Mouse (Mus musculus): ENCODE measurements around the gene Arhgef5. TPM values are rescaled to one million over a fixed set of nuclear protein-coding genes. Genes with fewer than 3 reads are reported as not detected.

Arhgef5 gene
- polyA plus RNA-seq, 1 experiment, result 47.1 TPM

- H3K27ac ChIP-seq (ENCODE audit: insufficient read depth, low read depth, low read length), result no peak overlapping the region
- no peaks in the 10 kb centered on the region for H3K27me3 ChIP-seq (ENCODE audit: control insufficient read depth, insufficient read depth, low read length)
- no peaks in the 10 kb centered on the region for H3K36me3 ChIP-seq (ENCODE audit: control insufficient read depth, insufficient read depth, low read length)
- TF ChIP-seq CTCF (IDR thresholded peaks at IDR 0.05; ENCODE audit: extremely low read depth, insufficient read length, insufficient replicate concordance, low read depth, low read length), result no peak
- no peak for TF ChIP-seq POLR2A (IDR thresholded peaks at IDR 0.05; ENCODE audit: low read depth, low read length)
- H3K4me3 ChIP-seq (ENCODE audit: low read depth, low read length), result no peak overlapping the region
- WGBS, result 54% methylated on average over 8 of the region's 8 CpGs
- H3K4me1 ChIP-seq (ENCODE audit: control insufficient read depth, insufficient read depth, insufficient read length, low read length), result no peaks in the 10 kb centered on the region
These were observed 47.7 kb downstream of the Arhgef5 start for GRCm38 (mm10) chr6:43312961-43313656.

DNA sequence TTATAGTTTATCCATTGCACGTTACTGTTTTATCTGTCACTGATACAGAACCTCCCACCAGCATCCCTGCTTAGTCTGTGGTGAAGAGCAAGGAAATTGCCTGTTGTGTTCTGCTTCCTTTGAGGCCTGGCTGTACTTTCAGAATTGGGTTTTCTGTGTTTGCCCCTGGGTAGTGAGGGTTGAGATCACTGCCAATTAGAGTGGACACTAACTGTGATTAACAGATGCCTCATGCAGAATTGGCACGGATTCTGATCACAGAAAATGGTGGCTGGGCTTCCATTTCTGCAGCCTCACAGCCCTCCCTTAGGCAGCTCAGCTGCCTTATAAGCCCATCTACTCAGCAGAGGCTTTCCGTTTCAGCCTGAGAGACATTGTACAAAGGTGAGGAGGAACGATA is 68.1 kb downstream of the Arhgef5 start:
- TF ChIP-seq CTCF (IDR thresholded peaks at IDR 0.05; ENCODE audit: extremely low read depth, insufficient read length, insufficient replicate concordance, low read depth, low read length) (no peak), POLR2A (IDR thresholded peaks at IDR 0.05; ENCODE audit: low read depth, low read length) (no peak)
- Histone ChIP-seq H3K27me3 (ENCODE audit: control insufficient read depth, insufficient read depth, low read length) (no peaks in the 10 kb centered on the region), H3K36me3 (ENCODE audit: control insufficient read depth, insufficient read depth, low read length) (no peaks in the 10 kb centered on the region), H3K4me1 (ENCODE audit: control insufficient read depth, insufficient read depth, insufficient read length, low read length) (no peaks in the 10 kb centered on the region; the same call in 1 of the 2 replicates), H3K27ac (ENCODE audit: insufficient read depth, low read depth, low read length) (no peak overlapping the region), H3K4me3 (ENCODE audit: low read depth, low read length) (no peak overlapping the region)
- 69% methylated on average over 4 of the region's 4 CpGs for WGBS

DNA sequence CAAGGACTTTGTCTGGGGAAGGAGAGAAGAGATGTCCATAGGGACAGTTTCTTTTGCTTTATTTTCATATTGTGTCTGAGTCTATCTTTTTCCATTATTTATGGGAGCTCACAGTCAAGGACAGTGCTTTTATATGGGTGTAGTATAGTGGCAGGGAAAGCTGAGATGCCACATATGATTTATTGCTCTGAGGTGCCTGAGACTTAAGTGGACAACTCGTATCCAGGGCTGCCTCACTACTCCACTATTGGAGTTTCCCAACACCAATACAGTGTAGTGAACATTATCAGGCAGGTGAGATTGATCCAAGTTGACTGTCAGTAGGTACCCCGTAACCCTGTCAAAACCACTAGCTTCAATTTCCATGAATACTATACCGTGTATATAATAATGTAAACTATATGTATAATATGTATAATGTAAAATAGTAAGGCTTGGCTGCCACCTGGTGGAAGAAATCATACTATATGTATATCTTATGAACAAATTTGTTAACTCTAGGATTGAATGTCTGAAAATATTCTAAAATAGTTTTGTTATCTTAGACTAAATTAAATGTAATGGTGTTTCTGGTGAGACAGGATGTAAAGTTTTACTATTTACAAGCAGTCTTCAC is 70.3 kb downstream of the Arhgef5 start:
- TF ChIP-seq POLR2A (IDR thresholded peaks at IDR 0.05; ENCODE audit: low read depth, low read length) (no peak), CTCF (IDR thresholded peaks at IDR 0.05; ENCODE audit: extremely low read depth, insufficient read length, insufficient replicate concordance, low read depth, low read length) (no peak)
- no peak overlapping the region for H3K4me3 ChIP-seq (ENCODE audit: low read depth, low read length)
- H3K36me3 ChIP-seq (ENCODE audit: control insufficient read depth, insufficient read depth, low read length), result no peaks in the 10 kb centered on the region
- H3K27ac ChIP-seq (ENCODE audit: insufficient read depth, low read depth, low read length), result no peak overlapping the region
- no peaks in the 10 kb centered on the region; the same call in 1 of the 2 replicates for H3K4me1 ChIP-seq (ENCODE audit: control insufficient read depth, insufficient read depth, insufficient read length, low read length)
- no peaks in the 10 kb centered on the region for H3K27me3 ChIP-seq (ENCODE audit: control insufficient read depth, insufficient read depth, low read length)
- 53% methylated on average over 3 of the region's 3 CpGs for WGBS

- Histone ChIP-seq H3K4me1 (ENCODE audit: control insufficient read depth, insufficient read depth, insufficient read length, low read length) (no peaks in the 10 kb centered on the region; the same call in 1 of the 2 replicates), H3K27me3 (ENCODE audit: control insufficient read depth, insufficient read depth, low read length) (no peaks in the 10 kb centered on the region), H3K27ac (ENCODE audit: insufficient read depth, low read depth, low read length) (no peak overlapping the region), H3K4me3 (ENCODE audit: low read depth, low read length) (no peak overlapping the region), H3K36me3 (ENCODE audit: control insufficient read depth, insufficient read depth, low read length) (no peaks in the 10 kb centered on the region)
- 14% methylated on average over 10 of the region's 10 CpGs for WGBS
- no peak for TF ChIP-seq POLR2A (IDR thresholded peaks at IDR 0.05; ENCODE audit: low read depth, low read length)
- TF ChIP-seq CTCF (IDR thresholded peaks at IDR 0.05; ENCODE audit: extremely low read depth, insufficient read length, insufficient replicate concordance, low read depth, low read length), result no peak
These were observed 72.1 kb downstream of the Arhgef5 start for GRCm38 (mm10) chr6:43337491-43337961.

DNA sequence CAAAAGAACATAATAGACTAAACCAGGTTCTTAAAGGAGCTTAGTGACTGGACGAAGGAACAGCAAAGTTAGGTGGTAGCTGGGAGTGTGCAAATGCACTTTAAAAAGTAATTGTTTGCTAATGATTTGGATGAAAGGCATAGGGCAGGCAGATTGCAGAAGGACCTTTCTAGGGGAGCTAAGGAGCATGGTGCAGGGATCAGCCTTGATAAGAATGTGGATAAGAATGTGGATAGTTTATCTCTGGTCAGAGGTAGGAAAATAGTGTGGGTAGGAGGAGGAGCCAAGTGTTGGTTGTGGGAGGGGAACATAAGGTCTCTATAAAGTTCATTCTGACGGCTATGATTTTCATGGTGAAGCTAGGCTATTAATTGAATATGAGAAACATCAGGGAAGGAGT is 73.4 kb downstream of the Arhgef5 start:
- no peaks in the 10 kb centered on the region; the same call in 1 of the 2 replicates for H3K36me3 ChIP-seq (ENCODE audit: control insufficient read depth, insufficient read depth, low read length)
- H3K4me3 ChIP-seq (ENCODE audit: low read depth, low read length), result no peak overlapping the region
- H3K4me1 ChIP-seq (ENCODE audit: control insufficient read depth, insufficient read depth, insufficient read length, low read length), result no peaks in the 10 kb centered on the region; the same call in 1 of the 2 replicates
- 31% methylated on average over 2 of the region's 2 CpGs for WGBS
- TF ChIP-seq CTCF (IDR thresholded peaks at IDR 0.05; ENCODE audit: extremely low read depth, insufficient read length, insufficient replicate concordance, low read depth, low read length), result no peak
- no peak for TF ChIP-seq POLR2A (IDR thresholded peaks at IDR 0.05; ENCODE audit: low read depth, low read length)
- no peak overlapping the region for H3K27ac ChIP-seq (ENCODE audit: insufficient read depth, low read depth, low read length)
- H3K27me3 ChIP-seq (ENCODE audit: control insufficient read depth, insufficient read depth, low read length), result no peaks in the 10 kb centered on the region

Other genes with a start within 250 kb of the Arhgef5 start
- not detected in 2 replicates for gene Olfr441, start 159.2 kb upstream of the Arhgef5 start, polyA plus RNA-seq (2012; rRNA removed)
- gene Olfr237-ps1, start 119.0 kb upstream of the Arhgef5 start, polyA plus RNA-seq (2012; rRNA removed), result not detected in 2 replicates
- gene Olfr437, start 102.3 kb upstream of the Arhgef5 start, polyA plus RNA-seq (2012; rRNA removed), result not detected in 2 replicates
- gene Olfr13, start 93.4 kb upstream of the Arhgef5 start, polyA plus RNA-seq (2012; rRNA removed), result not detected in 2 replicates
- gene Olfr435, start 68.4 kb upstream of the Arhgef5 start, polyA plus RNA-seq (2012; rRNA removed), result not detected in 2 replicates
- gene Olfr434, start 52.6 kb upstream of the Arhgef5 start, polyA plus RNA-seq (2012; rRNA removed), result not detected in 2 replicates
- gene Olfr47, start 34.1 kb upstream of the Arhgef5 start, polyA plus RNA-seq (2012; rRNA removed), result not detected in 2 replicates
- gene Nobox, start 44.0 kb downstream of the Arhgef5 start, polyA plus RNA-seq (2012; rRNA removed), result not detected in 2 replicates